Mouse (Mus musculus) layer of hippocampus, adult 9-10 months (tissue): ENCODE results near the gene Rbm26.

Experiments used
- DNase-seq: peaks from one replicate; pipeline ENCODE4 v3.0.0; 2022; ENCODE audit warnings: low spot score

The Rbm26 gene

GRCm38 (mm10) chr14:105177238-105177693 is at the start of gene Rbm26:
Gene Rbm26 (minus strand): TSS chr14:105177327.
- DNase-seq, result peak; percentile 89

- no peak for DNase-seq
Observed at GRCm38 (mm10) chr14:105225790-105226189, 48.7 kb upstream of the Rbm26 start.

- no peak for DNase-seq
Observed at GRCm38 (mm10) chr14:105222240-105222639, 45.1 kb upstream of the Rbm26 start.

DNA sequence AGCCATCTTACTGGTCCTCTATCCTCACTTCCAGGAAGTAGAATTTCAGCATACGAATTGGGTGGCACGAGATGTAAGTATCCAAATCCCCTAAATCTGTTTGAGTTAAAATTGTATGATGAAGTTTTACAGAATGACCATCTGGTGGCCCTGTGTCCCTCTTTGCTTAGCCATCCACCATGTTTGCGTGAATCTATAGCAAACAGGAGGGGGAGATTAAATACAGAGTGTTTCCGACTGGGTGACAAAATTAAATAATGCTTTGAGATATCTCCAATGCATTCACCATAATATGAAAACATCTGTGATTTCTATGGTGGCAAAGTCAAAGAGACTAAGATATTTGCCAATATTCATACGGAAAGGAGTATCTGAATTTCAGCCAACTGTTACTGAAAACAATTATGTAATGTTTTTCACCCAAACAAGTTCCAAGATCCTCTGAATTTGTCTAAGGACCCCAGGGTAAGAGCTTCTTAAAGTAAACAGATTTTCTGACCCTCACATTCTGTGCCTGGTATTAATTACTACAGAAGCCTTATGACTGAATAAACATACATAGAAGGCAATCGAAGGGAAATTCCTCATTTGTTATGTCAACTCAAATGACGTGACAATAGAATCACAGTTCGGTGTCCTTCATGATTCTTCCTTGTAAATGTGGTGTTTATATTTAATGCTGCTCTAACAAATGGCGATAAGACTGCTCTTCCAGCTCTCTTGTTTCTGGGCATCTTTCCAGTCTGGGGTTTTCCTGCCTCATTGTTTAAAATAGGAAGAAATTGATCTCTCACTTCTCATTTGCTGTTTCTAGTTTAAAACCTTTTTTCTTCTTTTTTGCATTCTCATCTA is 42.6 kb upstream of the Rbm26 start:
- DNase-seq, result no peak

DNA sequence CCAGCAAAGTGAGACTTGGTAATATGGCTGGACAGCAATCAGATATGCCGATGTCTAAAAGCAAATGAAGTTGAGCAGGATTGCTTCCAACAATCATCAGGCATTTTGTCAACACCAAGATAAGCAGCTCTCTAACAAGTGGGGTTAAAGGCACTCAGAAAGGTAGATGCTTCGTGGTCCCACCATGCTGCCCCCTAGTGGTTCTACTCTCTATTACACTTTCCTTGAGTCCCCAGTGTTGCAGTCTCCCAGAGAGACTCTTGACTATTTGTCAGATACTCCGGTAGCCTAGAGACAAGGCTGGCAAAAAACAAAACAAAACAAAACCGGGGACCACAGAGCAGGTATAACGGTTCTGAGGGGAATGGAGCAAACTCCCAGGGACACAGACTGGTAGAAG is 21.3 kb upstream of the Rbm26 start:
- no peak for DNase-seq

GRCm38 (mm10) chr14:105194682-105195081 is 17.6 kb upstream of the Rbm26 start:
- no peak for DNase-seq

- DNase-seq, result no peak
Observed at GRCm38 (mm10) chr14:105184866-105185265, 7.7 kb upstream of the Rbm26 start.

- no peak for DNase-seq
Observed at GRCm38 (mm10) chr14:105182786-105183185, 5.7 kb upstream of the Rbm26 start.

- no peak for DNase-seq
Observed at GRCm38 (mm10) chr14:105179733-105180132, 2.6 kb upstream of the Rbm26 start.

GRCm38 (mm10) chr14:105178996-105179395 is 1.9 kb upstream of the Rbm26 start:
- DNase-seq, result no peak

DNA sequence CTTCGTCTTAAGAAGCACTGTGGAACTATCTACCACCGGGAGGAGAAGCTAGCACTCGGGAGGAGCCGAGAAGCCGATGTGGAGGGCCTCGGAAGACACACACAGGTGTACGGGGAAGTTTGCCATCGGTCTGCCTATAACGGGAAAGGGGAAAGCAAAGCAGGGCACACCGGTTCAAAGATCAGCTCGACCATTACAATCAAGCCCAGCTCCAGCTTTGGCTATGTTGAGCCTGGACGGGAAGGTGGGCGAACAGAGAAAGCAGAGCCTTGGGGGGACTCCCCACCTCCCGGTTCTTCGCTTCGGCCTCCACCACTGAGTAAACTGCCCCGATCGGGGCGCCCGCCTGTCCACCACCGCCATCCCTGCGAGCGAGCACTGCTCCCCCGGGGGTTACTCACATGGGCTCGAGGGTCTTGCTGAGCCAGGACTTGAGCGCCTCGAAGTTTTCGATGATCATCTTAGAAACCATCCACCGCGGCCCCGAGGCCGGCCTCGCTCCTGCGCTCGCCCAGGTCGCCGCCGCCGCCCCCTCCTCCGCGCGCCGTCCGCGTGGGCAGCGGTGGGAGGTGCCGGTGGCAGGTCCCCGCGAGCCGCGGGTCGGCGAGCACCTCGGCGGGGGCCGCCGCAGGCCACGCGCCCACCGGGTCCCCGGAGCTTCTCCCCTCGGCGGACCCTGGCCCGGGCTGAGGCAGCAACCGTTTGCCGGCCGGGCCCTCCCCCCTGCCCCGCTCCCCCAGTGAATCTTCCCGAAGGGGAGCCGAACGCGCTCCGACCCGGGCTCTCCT is 552 bp downstream of the Rbm26 start:
- no peak for DNase-seq

DNA sequence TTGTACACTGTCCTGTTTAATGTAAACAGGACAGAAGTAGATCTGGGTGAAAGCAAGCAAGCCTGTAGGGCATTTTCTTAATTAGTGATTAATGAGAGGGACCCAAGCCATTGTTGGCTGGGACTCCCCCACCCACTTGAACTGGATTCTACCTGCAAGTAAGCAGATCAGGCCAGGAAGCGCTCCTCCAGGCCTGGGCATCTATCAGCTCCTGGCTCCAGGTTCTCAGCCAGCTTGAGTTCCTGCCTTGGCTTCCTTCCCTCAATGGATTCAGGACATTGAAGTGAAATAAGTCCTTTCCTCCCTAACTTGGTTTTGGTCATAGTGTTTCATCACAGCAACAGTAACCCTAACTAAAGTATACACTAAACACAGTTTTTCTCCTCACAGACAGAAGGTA is 9.9 kb downstream of the Rbm26 start:
- DNase-seq, result no peak

GRCm38 (mm10) chr14:105164793-105165192 is 12.3 kb downstream of the Rbm26 start:
- DNase-seq, result no peak

DNA sequence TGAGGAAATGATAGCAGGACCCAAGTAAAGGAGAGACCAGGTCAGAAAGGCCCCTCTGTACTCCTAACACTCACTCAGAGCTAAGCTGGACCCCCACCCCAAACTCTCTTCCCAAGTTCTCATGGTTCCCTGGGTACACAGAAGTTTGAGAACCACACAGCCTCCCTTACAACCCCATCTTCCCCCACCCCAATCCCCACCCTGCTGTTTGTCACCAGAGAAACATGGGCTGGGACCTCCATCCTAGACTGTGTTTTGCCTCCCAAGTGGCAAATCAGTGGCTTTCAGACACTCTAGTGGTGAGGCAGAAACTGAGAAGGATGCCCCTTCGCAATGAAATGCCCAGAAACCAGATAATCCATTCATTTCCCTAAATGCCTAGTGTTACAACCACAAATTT is 15.8 kb downstream of the Rbm26 start:
- no peak for DNase-seq

DNA sequence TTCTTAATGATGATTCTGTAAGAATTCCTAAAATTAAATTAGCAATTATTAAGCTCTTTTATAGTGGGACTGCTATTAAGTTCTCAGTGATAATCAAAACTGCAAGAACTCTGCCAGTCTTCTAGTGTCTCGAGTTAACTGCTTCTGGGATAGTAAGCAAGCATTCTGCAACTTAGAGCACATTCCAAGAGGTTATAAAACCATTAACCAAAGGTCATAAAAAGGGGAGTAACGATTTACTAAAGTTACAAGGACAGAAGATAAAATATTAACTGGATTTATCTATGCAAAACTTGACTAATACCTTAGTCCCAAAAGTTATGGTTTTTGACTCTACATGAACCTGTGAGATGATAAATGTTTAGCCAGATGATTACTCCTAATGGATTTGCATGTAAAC is 18.6 kb downstream of the Rbm26 start:
- no peak for DNase-seq

DNA sequence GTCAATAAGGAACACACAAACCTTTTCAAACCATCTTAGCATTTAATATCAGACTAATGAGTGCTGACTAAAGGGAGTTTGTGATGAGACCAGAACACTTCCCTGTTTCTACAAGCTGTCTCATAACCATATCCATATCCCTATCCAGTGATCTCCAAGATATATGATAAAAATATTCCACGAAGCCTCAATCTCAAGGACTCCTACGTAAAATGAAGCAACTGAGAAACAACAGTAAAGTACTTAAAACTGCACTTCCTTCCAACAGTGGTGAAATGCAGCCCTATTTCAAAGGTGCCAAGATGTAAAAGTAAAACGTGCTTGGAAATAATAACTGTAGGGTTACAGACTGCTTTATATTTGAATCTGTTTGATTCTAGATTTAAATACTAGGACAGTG is 43.1 kb downstream of the Rbm26 start:
- no peak for DNase-seq

GRCm38 (mm10) chr14:105127715-105128385 is 49.3 kb downstream of the Rbm26 start:
- DNase-seq, result no peak

GRCm38 (mm10) chr14:105124513-105124912 is 52.6 kb downstream of the Rbm26 start:
- DNase-seq, result no peak

GRCm38 (mm10) chr14:105115402-105115801 is 61.7 kb downstream of the Rbm26 start:
- no peak for DNase-seq

GRCm38 (mm10) chr14:105106252-105106651 is 70.9 kb downstream of the Rbm26 start:
- no peak for DNase-seq

- DNase-seq, result no peak
Observed at GRCm38 (mm10) chr14:105098861-105099260, 78.3 kb downstream of the Rbm26 start.

- no peak for DNase-seq
Observed at GRCm38 (mm10) chr14:105096221-105096620, 80.9 kb downstream of the Rbm26 start.

DNA sequence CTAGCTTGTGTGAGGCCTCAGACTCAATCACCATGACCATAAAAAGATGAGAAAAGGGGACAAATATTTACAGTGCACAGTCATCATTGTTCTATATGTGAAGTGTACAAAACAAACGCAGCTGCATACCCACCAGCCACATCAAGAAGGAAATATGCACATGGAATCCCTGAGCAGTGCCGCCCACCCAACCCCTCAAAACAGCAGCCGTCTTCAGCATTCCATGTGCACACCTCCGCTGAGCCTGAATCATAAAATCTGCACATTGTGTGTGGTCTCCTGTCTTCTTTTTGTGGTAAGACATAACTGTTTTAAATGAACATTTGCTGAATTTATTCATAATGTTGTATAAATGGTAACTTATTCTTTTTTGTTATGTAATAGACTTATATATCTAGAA is 90.1 kb downstream of the Rbm26 start:
- DNase-seq, result no peak
